Comparison of ENCODE assay signal across 9 mouse cellular contexts in genomic region chr15:89452906-89453864, GRCm38 (mm10). TPM values are rescaled to one million over a fixed set of nuclear protein-coding genes. Genes with fewer than 3 reads are reported as not detected.
DNase-seq lines count a peak whose midpoint lies in the region; ATAC-seq and TF ChIP-seq lines count a peak whose summit lies in the region.
"Had no signal": no experiment of that assay in that cellular context is flagged by ENCODE, and none has a peak within 500 bp of the region (broad histone marks: within the 10 kb centered on the region; RNA-seq: fewer than 3 reads in every experiment).

No protein-coding gene starts in this region.

- TF ChIP-seq CTCF in kidney, adult 2 months (conservative IDR thresholded peaks at IDR 0.05; ENCODE audit: insufficient read depth, insufficient read length, low read depth, low read length) = no peak

- WGBS in kidney, adult 2 months = 5% methylated on average over 24 of the region's 24 CpGs
- WGBS in lung, embryonic 15.5 days = 5% methylated on average over 24 of the region's 24 CpGs
- 5% methylated on average over 24 of the region's 24 CpGs for WGBS in neural tube, embryonic 15.5 days

- no peak overlapping the region for H3K27ac ChIP-seq in kidney, adult 2 months (ENCODE audit: insufficient read depth, low read depth, low read length)
- no peak overlapping the region for H3K27ac ChIP-seq in lung, embryonic 15.5 days
- H3K27ac ChIP-seq in neural tube, embryonic 15.5 days (replicated peaks) = peak overlapping the region; percentile 89

- no peaks in the 10 kb centered on the region for H3K9me3 ChIP-seq in lung, embryonic 15.5 days
- H3K9me3 ChIP-seq in neural tube, embryonic 15.5 days (replicated peaks) = no peaks in the 10 kb centered on the region

- H3K4me2 ChIP-seq in lung, embryonic 15.5 days = peak overlapping the region; percentile 80
- H3K4me2 ChIP-seq in neural tube, embryonic 15.5 days = peak overlapping the region; percentile 91

- no peak overlapping the region for H3K4me3 ChIP-seq in kidney, adult 2 months (ENCODE audit: insufficient read depth, low read depth, low read length)
- H3K4me3 ChIP-seq in lung, embryonic 15.5 days = peak overlapping the region; percentile 42
- peak overlapping the region; percentile 73 for H3K4me3 ChIP-seq in neural tube, embryonic 15.5 days (replicated peaks)

- no peaks in the 10 kb centered on the region for H3K4me1 ChIP-seq in kidney, adult 2 months (ENCODE audit: control insufficient read depth, insufficient read depth, low read length)
- peaks cover 12% of the 10 kb centered on the region for H3K4me1 ChIP-seq in lung, embryonic 15.5 days
- H3K4me1 ChIP-seq in neural tube, embryonic 15.5 days = peaks cover 36% of the 10 kb centered on the region

- no peak overlapping the region for H3K9ac ChIP-seq in lung, embryonic 15.5 days
- peak overlapping the region; percentile 76 for H3K9ac ChIP-seq in neural tube, embryonic 15.5 days (replicated peaks)

- H3K27me3 ChIP-seq in kidney, adult 2 months (replicated peaks; ENCODE audit: control insufficient read depth, insufficient read depth, low read length) = 0 out of 2 replicates have a peak, but pooled peaks cover 1% of the 10 kb centered on the region
- H3K27me3 ChIP-seq in lung, embryonic 15.5 days = peaks cover 47% of the 10 kb centered on the region
- no peaks in the 10 kb centered on the region for H3K27me3 ChIP-seq in neural tube, embryonic 15.5 days (replicated peaks)

- TF ChIP-seq POLR2A in kidney, adult 2 months (IDR thresholded peaks at IDR 0.05; ENCODE audit: low read depth, low read length) = no peak

- no peak for DNase-seq in frontal cortex, adult 2 months (ENCODE audit: extremely low spot score in 1 of 2, low spot score in 1 of 2)
- peak; percentile 67 for DNase-seq in c-Kit-positive CD71-positive TER-119-negative erythroid progenitor cells, embryonic 14.5 days (ENCODE audit: low read depth)
- peak; percentile 36 for DNase-seq in heart, adult 8-10 months (ENCODE audit: low spot score)
- DNase-seq in kidney, adult 2 months = peak; percentile 63
- DNase-seq in left cerebral cortex, adult 9 months (ENCODE audit: low spot score in 2 of 2) = no peak

- peak; percentile 53 for ATAC-seq in frontal cortex, adult (ENCODE audit: low TSS enrichment)
- ATAC-seq in lung, embryonic 15.5 days (ENCODE audit: borderline replicate concordance, extremely low read depth, low FRiP score, low TSS enrichment) = peak; percentile 46; the same call in 1 of the 2 replicates
- peak; percentile 83 for ATAC-seq in neural tube, embryonic 15.5 days (ENCODE audit: low FRiP score)

- H3K36me3 ChIP-seq in kidney, adult 2 months (ENCODE audit: control insufficient read depth, insufficient read depth, low read length) = no peaks in the 10 kb centered on the region
- H3K36me3 ChIP-seq in lung, embryonic 15.5 days = no peaks in the 10 kb centered on the region
- H3K36me3 ChIP-seq in neural tube, embryonic 15.5 days = peaks cover 20% of the 10 kb centered on the region

RNA-seq across cellular contexts. Expression of gene Mapk8ip2, which starts 0.5 kb away (rescaled TPM):
- polyA plus RNA-seq in frontal cortex, adult 2 months (2012; rRNA removed) = 123 and 134 TPM in 2 replicates
- under 1 TPM in 3 of 4 experiments, not detected in 1; 0.09 to 0.25 (median 0.09) TPM for total RNA-seq in heart, adult 8-10 months (2022)
- polyA plus RNA-seq in kidney, adult 2 months (2012; rRNA removed) = 0.29 and 0.59 TPM in 2 replicates
- polyA plus RNA-seq in lung, embryonic 15.5 days (2015; fragmentation: Nextera tagmentation; extraction: Ambion mirVana) = 0.65 and 0.97 TPM in 2 replicates
- polyA plus RNA-seq in neural tube, embryonic 15.5 days (2015; fragmentation: Nextera tagmentation; extraction: Ambion mirVana) = 73.0 and 85.4 TPM in 2 replicates
- total RNA-seq: liver, adult 2 months had no signal

RNA-seq across cellular contexts. Expression of gene Chkb, which starts 23.5 kb away (rescaled TPM):
- 66.1 and 70.7 TPM in 2 replicates for polyA plus RNA-seq in frontal cortex, adult 2 months (2012; rRNA removed)
- total RNA-seq in heart, adult 8-10 months (2022) = 10 to 100 TPM; 46.7 to 59.6 (median 54.0) TPM
- polyA plus RNA-seq in kidney, adult 2 months (2012; rRNA removed) = 58.2 and 62.6 TPM in 2 replicates
- 51.3 and 57.9 TPM in 2 replicates for polyA plus RNA-seq in lung, embryonic 15.5 days (2015; fragmentation: Nextera tagmentation; extraction: Ambion mirVana)
- 79.8 and 92.8 TPM in 2 replicates for polyA plus RNA-seq in neural tube, embryonic 15.5 days (2015; fragmentation: Nextera tagmentation; extraction: Ambion mirVana)

RNA-seq across cellular contexts. Expression of gene Gm44502, which starts 23.7 kb away (rescaled TPM):
- 0.08 and 0.28 TPM in 2 replicates for polyA plus RNA-seq in frontal cortex, adult 2 months (2012; rRNA removed)
- 10 to 100 TPM in 2 of 4 experiments, 1 to 10 TPM in 2; 6.9 to 14.3 (median 10.7) TPM for total RNA-seq in heart, adult 8-10 months (2022)
- polyA plus RNA-seq in kidney, adult 2 months (2012; rRNA removed) = 1.1 and 1.5 TPM in 2 replicates
- 0.40 TPM in 1 of 2 replicates, not detected in the other for polyA plus RNA-seq in lung, embryonic 15.5 days (2015; fragmentation: Nextera tagmentation; extraction: Ambion mirVana)
- 0.36 TPM in 1 of 2 replicates, not detected in the other for polyA plus RNA-seq in neural tube, embryonic 15.5 days (2015; fragmentation: Nextera tagmentation; extraction: Ambion mirVana)
- total RNA-seq: liver, adult 2 months had no signal

RNA-seq across cellular contexts. Expression of gene C730034F03Rik, which starts 23.8 kb away (rescaled TPM):
- polyA plus RNA-seq in frontal cortex, adult 2 months (2012; rRNA removed) = 3.2 and 3.8 TPM in 2 replicates
- total RNA-seq in heart, adult 8-10 months (2022) = 1 to 10 TPM; 1.4 to 4.1 (median 2.0) TPM
- polyA plus RNA-seq in kidney, adult 2 months (2012; rRNA removed) = 0.76 and 0.99 TPM in 2 replicates
- polyA plus RNA-seq in lung, embryonic 15.5 days (2015; fragmentation: Nextera tagmentation; extraction: Ambion mirVana) = 2.3 and 2.4 TPM in 2 replicates
- polyA plus RNA-seq in neural tube, embryonic 15.5 days (2015; fragmentation: Nextera tagmentation; extraction: Ambion mirVana) = 6.1 and 8.7 TPM in 2 replicates

RNA-seq across cellular contexts. Expression of gene Arsa, which starts 24.0 kb away (rescaled TPM):
- 29.6 and 34.9 TPM in 2 replicates for polyA plus RNA-seq in frontal cortex, adult 2 months (2012; rRNA removed)
- total RNA-seq in heart, adult 8-10 months (2022) = 10 to 100 TPM; 10.9 to 12.7 (median 11.8) TPM
- polyA plus RNA-seq in kidney, adult 2 months (2012; rRNA removed) = 26.0 and 30.0 TPM in 2 replicates
- 21.5 and 22.7 TPM in 2 replicates for polyA plus RNA-seq in lung, embryonic 15.5 days (2015; fragmentation: Nextera tagmentation; extraction: Ambion mirVana)
- polyA plus RNA-seq in neural tube, embryonic 15.5 days (2015; fragmentation: Nextera tagmentation; extraction: Ambion mirVana) = 27.4 and 29.2 TPM in 2 replicates

Comparison
In these comparisons a context has a peak if more than half of its experiments do, and no peak if none do; other contexts are left out.
1. DNase-seq: peak in c-Kit-positive CD71-positive TER-119-negative erythroid progenitor cells, embryonic 14.5 days (single experiment), heart, adult 8-10 months (single experiment) and kidney, adult 2 months (single experiment); none in frontal cortex, adult 2 months (0 of 2) and left cerebral cortex, adult 9 months (0 of 2).
2. RNA of gene Mapk8ip2, which starts 0.5 kb away (polyA plus RNA-seq): 123 to 134 TPM in frontal cortex, adult 2 months and 73.0 to 85.4 TPM in neural tube, embryonic 15.5 days; 0.65 to 0.97 TPM in lung, embryonic 15.5 days and 0.29 to 0.59 TPM in kidney, adult 2 months; every median in the first group is over 10 times any median in the second.
3. Peak in every context shown above with its lines, with median percentiles within 50 percentile points of each other: ATAC-seq.